Mouse (Mus musculus): Measurements from ENCODE around the gene Ahcyl2.
A peak's percentile ranks its signal among the peaks of the same experiment; 100 is the strongest.
"Not testable (repeated sequence)": the region's sequence is repeated elsewhere in the genome, so short reads cannot be mapped to it uniquely, and the experiment has no call there.

The Ahcyl2 gene

GRCm38 (mm10) chr6:29767813-29768660 is at the start of gene Ahcyl2:
Gene Ahcyl2, plus strand, starts transcription at chr6:29768011.
- peak; percentile 98 for DNase-seq

- peak; percentile 52 for DNase-seq
Observed at GRCm38 (mm10) chr6:29718894-29719329, 48.9 kb upstream of the Ahcyl2 start.

GRCm38 (mm10) chr6:29721890-29722289 is 45.9 kb upstream of the Ahcyl2 start:
- no peak for DNase-seq

GRCm38 (mm10) chr6:29726576-29727200 is 41.1 kb upstream of the Ahcyl2 start:
- DNase-seq: no peak

GRCm38 (mm10) chr6:29728035-29728434 is 39.8 kb upstream of the Ahcyl2 start:
- no peak for DNase-seq

- no peak for DNase-seq
Observed at GRCm38 (mm10) chr6:29729491-29729890, 38.3 kb upstream of the Ahcyl2 start.

- peak; percentile 75 for DNase-seq
Observed at GRCm38 (mm10) chr6:29735336-29735688, 32.5 kb upstream of the Ahcyl2 start, which contains the start of gene Smo. Gene Smo, plus strand, starts transcription at chr6:29735503.

GRCm38 (mm10) chr6:29735689-29736451 is 31.9 kb upstream of the Ahcyl2 start:
- DNase-seq: peak; percentile 58

- no peak for DNase-seq
Observed at GRCm38 (mm10) chr6:29736610-29737458, 31.0 kb upstream of the Ahcyl2 start.

- no peak for DNase-seq
Observed at GRCm38 (mm10) chr6:29751466-29752152, 16.2 kb upstream of the Ahcyl2 start.

- no peak for DNase-seq
Observed at GRCm38 (mm10) chr6:29753336-29753735, 14.5 kb upstream of the Ahcyl2 start.

- no peak for DNase-seq
Observed at GRCm38 (mm10) chr6:29756001-29756400, 11.8 kb upstream of the Ahcyl2 start.

GRCm38 (mm10) chr6:29756476-29756875 is 11.3 kb upstream of the Ahcyl2 start:
- DNase-seq: no peak

GRCm38 (mm10) chr6:29758417-29758816 is 9.4 kb upstream of the Ahcyl2 start:
- peak; percentile 85 for DNase-seq

- no peak for DNase-seq
Observed at GRCm38 (mm10) chr6:29759012-29759679, 8.7 kb upstream of the Ahcyl2 start.

- DNase-seq: not testable (repeated sequence)
Observed at GRCm38 (mm10) chr6:29760397-29760796, 7.4 kb upstream of the Ahcyl2 start.

GRCm38 (mm10) chr6:29761282-29761681 is 6.5 kb upstream of the Ahcyl2 start:
- no peak for DNase-seq

- DNase-seq: peak; percentile 70
Observed at GRCm38 (mm10) chr6:29762524-29762923, 5.3 kb upstream of the Ahcyl2 start.

- no peak for DNase-seq
Observed at GRCm38 (mm10) chr6:29766874-29767273, 937 bp upstream of the Ahcyl2 start.

GRCm38 (mm10) chr6:29768791-29769441 is 1.1 kb downstream of the Ahcyl2 start:
- DNase-seq: peak; percentile 38

Measured in lung, postnatal 36 days (tissue).